Mouse (Mus musculus) frontal cortex, adult (tissue): ENCODE results near the gene 0610012G03Rik.

Source experiments
- ATAC-seq: cut with Nextera tagmentation; 2 replicates; pipeline ENCODE4 v1.9.2; 2017; ENCODE audit warnings: mild to moderate bottlenecking, moderate library complexity, mixed read lengths; ENCODE audit not compliant: low TSS enrichment

Gene 0610012G03Rik

GRCm38 (mm10) chr16:31932840-31933697 is 15.2 kb downstream of the 0610012G03Rik start:
- peak; percentile 68 for ATAC-seq

GRCm38 (mm10) chr16:31932255-31932654 is 16.0 kb downstream of the 0610012G03Rik start:
- peak; percentile 7; the same call in 1 of the 2 replicates for ATAC-seq

GRCm38 (mm10) chr16:31931330-31931729 is 17.0 kb downstream of the 0610012G03Rik start:
- ATAC-seq: no peak

- ATAC-seq: no peak
Observed at GRCm38 (mm10) chr16:31927412-31927811, 20.9 kb downstream of the 0610012G03Rik start.

- ATAC-seq: no peak
Observed at GRCm38 (mm10) chr16:31926547-31927182, 21.6 kb downstream of the 0610012G03Rik start.

- ATAC-seq: no peak
Observed at GRCm38 (mm10) chr16:31926091-31926490, 22.2 kb downstream of the 0610012G03Rik start.

- ATAC-seq: no peak
Observed at GRCm38 (mm10) chr16:31924368-31924767, 23.9 kb downstream of the 0610012G03Rik start.

GRCm38 (mm10) chr16:31918248-31918724 is 30.0 kb downstream of the 0610012G03Rik start:
- ATAC-seq: peak; percentile 92

- no peak for ATAC-seq
Observed at GRCm38 (mm10) chr16:31917776-31918175, 30.5 kb downstream of the 0610012G03Rik start.

- no peak for ATAC-seq
Observed at GRCm38 (mm10) chr16:31910281-31910847, 37.9 kb downstream of the 0610012G03Rik start.

GRCm38 (mm10) chr16:31908959-31909358 is 39.3 kb downstream of the 0610012G03Rik start:
- peak; percentile 77 for ATAC-seq

- no peak for ATAC-seq
Observed at GRCm38 (mm10) chr16:31906896-31907295, 41.4 kb downstream of the 0610012G03Rik start.

- peak; percentile 25; the same call in 1 of the 2 replicates for ATAC-seq
Observed at GRCm38 (mm10) chr16:31905891-31906825, 42.1 kb downstream of the 0610012G03Rik start.

GRCm38 (mm10) chr16:31905331-31905730 is 43.0 kb downstream of the 0610012G03Rik start:
- no peak for ATAC-seq

GRCm38 (mm10) chr16:31903239-31903638 is 45.1 kb downstream of the 0610012G03Rik start:
- peak; percentile 16; the same call in 1 of the 2 replicates for ATAC-seq

- ATAC-seq: no peak
Observed at GRCm38 (mm10) chr16:31901886-31902285, 46.4 kb downstream of the 0610012G03Rik start.

GRCm38 (mm10) chr16:31898546-31899326 is 49.6 kb downstream of the 0610012G03Rik start:
- peak; percentile 58 for ATAC-seq
